Mouse (Mus musculus) G1E (cell line): Measurements from ENCODE around the gene Tsen54.

ENCODE experiments used
- CTCF ChIP-seq: IDR thresholded peaks from 2 replicates; pipeline ENCODE4 v1.5.1; 2012; ENCODE audit warnings: low read depth, low read length, inconsistent platforms, mixed read lengths
- GATA1 ChIP-seq: IDR thresholded peaks from 2 replicates; pipeline ENCODE4 v1.6.1; 2012; ENCODE audit warnings: borderline replicate concordance, low read length, inconsistent platforms, mixed read lengths
- GATA2 ChIP-seq: IDR thresholded peaks from 2 replicates; pipeline ENCODE4 v1.6.1; 2012; ENCODE audit warnings: low read depth, low read length, inconsistent platforms, borderline replicate concordance
- POLR2AphosphoS5 ChIP-seq: IDR thresholded peaks from 2 replicates; pipeline ENCODE4 v1.6.1; 2012; ENCODE audit warnings: low read depth, low read length, inconsistent platforms; ENCODE audit not compliant: insufficient replicate concordance
- TAL1 ChIP-seq: conservative IDR thresholded peaks from 2 replicates; pipeline ENCODE4 v1.6.1; 2012; ENCODE audit warnings: low read depth, low read length, inconsistent platforms, mixed read lengths

DNA sequence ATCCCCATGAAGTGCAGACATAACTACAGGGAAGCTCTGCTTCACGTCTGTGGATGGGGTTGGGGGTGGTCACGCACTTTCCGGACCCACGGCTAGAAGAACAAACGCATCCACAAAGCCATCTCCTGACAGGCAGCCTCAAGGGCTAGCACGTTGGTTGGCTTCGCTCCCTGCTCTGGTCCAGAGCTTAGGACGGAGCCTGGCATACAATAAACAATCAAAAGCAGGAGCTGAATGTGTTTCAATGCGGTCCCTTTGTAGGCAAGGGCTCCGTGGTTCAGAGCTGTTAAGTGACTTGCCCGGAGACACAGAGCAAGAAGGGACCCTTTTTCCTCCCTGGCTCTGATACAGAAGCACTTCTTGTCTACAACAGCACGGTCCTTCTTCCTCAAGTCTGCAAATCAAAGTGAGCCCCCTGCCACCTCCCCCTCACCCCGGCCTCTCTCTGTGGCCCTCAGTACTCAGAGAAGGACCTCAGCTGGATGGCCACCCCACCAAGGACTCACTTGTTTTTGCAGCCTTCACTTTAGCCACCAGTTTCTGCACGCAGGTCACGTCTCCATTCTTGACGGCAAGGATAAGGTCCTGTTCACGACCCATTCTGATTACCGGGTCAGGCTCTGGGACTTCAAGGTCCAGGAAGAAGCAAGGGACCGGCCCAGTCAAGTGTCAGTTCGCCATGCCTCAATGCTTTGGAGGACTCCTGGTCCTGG, 3.0 kb upstream of the Tsen54 start:
- TF ChIP-seq CTCF (no peak), GATA1 (no peak), GATA2 (no peak), POLR2AphosphoS5 (no peak), TAL1 (no peak)
